Mouse (Mus musculus) stomach, embryonic 14.5 days (tissue): ENCODE data around the gene Tbc1d30. TPM values are rescaled to one million over a fixed set of nuclear protein-coding genes. Genes with fewer than 3 reads are reported as not detected.

ENCODE experiments used
- ATAC-seq: fragments of 200-750 bp; cut with Nextera tagmentation; 2 replicates; pipeline ENCODE4 v1.8.0; 2017; ENCODE audit warnings: low read depth, moderate TSS enrichment; ENCODE audit not compliant: insufficient number of reproducible peaks, insufficient read depth, low FRiP score
- H3K27ac ChIP-seq: fragments of 300-500 bp; sonication (generic); 2 replicates; pipeline ENCODE4 v1.5.1; 2014; ENCODE audit warnings: mild to moderate bottlenecking, low read length, moderate library complexity, mixed read lengths
- H3K27me3 ChIP-seq: fragments of 300-500 bp; sonication (generic); 2 replicates; pipeline ENCODE4 v1.6.1; 2014; ENCODE audit warnings: low read length, control low read depth, mixed read lengths; ENCODE audit not compliant: control insufficient read depth, insufficient read depth
- H3K36me3 ChIP-seq: fragments of 300-500 bp; sonication (generic); 2 replicates; pipeline ENCODE4 v1.6.1; 2014; ENCODE audit warnings: mild to moderate bottlenecking, control low read depth, low read length, moderate library complexity, mixed read lengths; ENCODE audit not compliant: control insufficient read depth, insufficient read depth
- H3K4me1 ChIP-seq: fragments of 300-500 bp; sonication (generic); 2 replicates; pipeline ENCODE4 v1.6.1; 2014; ENCODE audit warnings: low read length, control low read depth, mixed read lengths; ENCODE audit not compliant: control insufficient read depth, insufficient read depth
- H3K4me2 ChIP-seq: fragments of 300-500 bp; sonication (generic); replicated peaks from 2 replicates; pipeline ENCODE4 v1.6.1; 2014; ENCODE audit warnings: low read depth, low read length, control low read depth
- H3K4me3 ChIP-seq: fragments of 300-500 bp; sonication (generic); 2 replicates; pipeline ENCODE4 v1.5.1; 2014; ENCODE audit warnings: low read depth, low read length, control low read depth
- H3K9ac ChIP-seq: fragments of 300-500 bp; sonication (generic); replicated peaks from 2 replicates; pipeline ENCODE4 v1.6.1; 2014; ENCODE audit warnings: low read depth, mild to moderate bottlenecking, control low read depth, low read length, moderate library complexity, mixed read lengths
- H3K9me3 ChIP-seq: fragments of 300-500 bp; sonication (generic); 2 replicates; pipeline ENCODE4 v1.6.1; 2016; ENCODE audit warnings: low read depth, low read length, control low read depth; ENCODE audit not compliant: control insufficient read depth
- WGBS: fragments of 180-500 bp; shearing (Covaris S2); extraction: QIAGEN DNeasy Blood & Tissue Kit; methylation state at CpG from one replicate; pipeline ENCODE4 v1.1.7; 2014; 5-methylcytosine and 5-hydroxymethylcytosine counted together
- polyA plus RNA-seq: library from polyadenylated mRNA; unstranded; fragments of >200 nt; fragmentation: Nextera tagmentation; extraction: Ambion mirVana; gene quantifications from 2 replicates; pipeline ENCODE4 v1.2.1, GENCODE M21; 2014

The Tbc1d30 gene
- polyA plus RNA-seq = 6.1 and 10.5 TPM in 2 replicates

GRCm38 (mm10) chr10:121351066-121351581 is at the start of gene Tbc1d30:
Gene Tbc1d30, minus strand, starts transcription at chr10:121351278.
- Histone ChIP-seq H3K4me1 (peaks cover 7% of the 10 kb centered on the region; the same call in 1 of the 2 replicates), H3K36me3 (no peaks in the 10 kb centered on the region), H3K27me3 (peaks cover 9% of the 10 kb centered on the region), H3K27ac (peak within 1 kb of the TSS; percentile 84), H3K9ac (peak within 1 kb of the TSS; percentile 38; the same call in 1 of the 2 replicates), H3K4me2 (peak within 1 kb of the TSS; percentile 83), H3K9me3 (no peaks in the 10 kb centered on the region), H3K4me3 (peak within 1 kb of the TSS; percentile 59)
- peak; percentile 73 for ATAC-seq
- WGBS = under 1% methylated on average over 61 of the region's 61 CpGs

DNA sequence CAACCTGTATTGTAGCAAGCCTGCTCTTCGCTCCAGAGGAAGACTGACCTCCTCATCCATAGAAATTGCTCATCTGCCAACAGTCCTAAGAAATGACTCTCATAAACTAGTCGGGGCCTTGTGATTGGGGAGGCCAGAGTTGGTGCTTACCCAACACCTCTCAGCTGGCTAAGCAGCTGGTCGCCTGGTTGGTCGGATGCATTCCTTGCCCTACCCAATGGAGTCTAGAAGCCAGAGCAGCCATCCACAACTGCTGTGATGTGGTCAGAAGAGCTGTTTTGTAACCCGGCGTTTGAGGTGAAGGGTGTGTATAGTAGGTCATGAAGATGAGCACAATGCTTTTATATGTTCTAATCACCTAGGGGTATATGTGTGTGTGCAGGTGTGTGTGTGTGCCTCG is 47.5 kb upstream of the Tbc1d30 start:
- H3K9me3 ChIP-seq = no peaks in the 10 kb centered on the region
- no peaks in the 10 kb centered on the region for H3K27me3 ChIP-seq
- H3K4me3 ChIP-seq = no peak overlapping the region
- no peak overlapping the region for H3K27ac ChIP-seq
- H3K36me3 ChIP-seq = peaks cover 19% of the 10 kb centered on the region
- 88% methylated on average over 7 of the region's 7 CpGs for WGBS
- no peak for ATAC-seq
- no peak overlapping the region for H3K9ac ChIP-seq
- H3K4me2 ChIP-seq = no peak overlapping the region
- no peaks in the 10 kb centered on the region; the same call in 1 of the 2 replicates for H3K4me1 ChIP-seq

GRCm38 (mm10) chr10:121395542-121396176 is 44.6 kb upstream of the Tbc1d30 start:
- H3K4me3 ChIP-seq = no peak overlapping the region
- 78% methylated on average over 20 of the region's 20 CpGs for WGBS
- no peak overlapping the region for H3K9ac ChIP-seq
- H3K36me3 ChIP-seq = peaks cover 38% of the 10 kb centered on the region
- no peaks in the 10 kb centered on the region for H3K9me3 ChIP-seq
- no peak overlapping the region for H3K4me2 ChIP-seq
- H3K27me3 ChIP-seq = no peaks in the 10 kb centered on the region
- ATAC-seq = no peak
- H3K27ac ChIP-seq = no peak overlapping the region
- H3K4me1 ChIP-seq = no peaks in the 10 kb centered on the region; the same call in 1 of the 2 replicates

- peaks cover 46% of the 10 kb centered on the region for H3K36me3 ChIP-seq
- no peaks in the 10 kb centered on the region for H3K9me3 ChIP-seq
- H3K4me2 ChIP-seq = no peak overlapping the region
- H3K27ac ChIP-seq = no peak overlapping the region
- H3K9ac ChIP-seq = no peak overlapping the region
- H3K4me1 ChIP-seq = no peaks in the 10 kb centered on the region; the same call in 1 of the 2 replicates
- H3K27me3 ChIP-seq = no peaks in the 10 kb centered on the region
- H3K4me3 ChIP-seq = no peak overlapping the region
- no peak for ATAC-seq
- 71% methylated on average over 18 of the region's 18 CpGs for WGBS
Measured at GRCm38 (mm10) chr10:121394789-121395325, 43.8 kb upstream of the Tbc1d30 start.

DNA sequence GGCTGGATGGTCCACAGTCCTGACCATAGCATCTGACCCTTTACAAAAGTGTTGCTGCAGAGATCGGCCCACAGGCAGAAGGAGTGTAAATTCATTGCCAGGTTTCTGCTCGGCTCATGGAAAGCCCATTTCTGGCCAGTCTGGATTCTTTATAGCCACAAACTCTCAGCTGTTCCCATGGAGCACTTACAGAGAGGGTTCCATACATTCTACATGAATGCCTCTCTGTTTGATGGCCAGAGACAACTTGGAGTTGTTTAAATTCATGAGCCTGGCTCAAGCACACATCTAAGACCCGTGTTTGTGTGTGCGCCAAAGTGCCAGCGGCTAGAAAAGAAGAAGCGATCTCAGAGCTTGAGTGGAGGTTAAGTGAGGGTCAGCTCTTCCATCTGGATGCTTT is 43.2 kb upstream of the Tbc1d30 start:
- Histone ChIP-seq H3K9ac (no peak overlapping the region), H3K36me3 (peaks cover 51% of the 10 kb centered on the region), H3K4me3 (no peak overlapping the region), H3K4me2 (no peak overlapping the region), H3K27ac (no peak overlapping the region), H3K4me1 (no peaks in the 10 kb centered on the region; the same call in 1 of the 2 replicates), H3K9me3 (no peaks in the 10 kb centered on the region), H3K27me3 (no peaks in the 10 kb centered on the region)
- no peak for ATAC-seq
- WGBS = 52% methylated on average over 6 of the region's 6 CpGs

DNA sequence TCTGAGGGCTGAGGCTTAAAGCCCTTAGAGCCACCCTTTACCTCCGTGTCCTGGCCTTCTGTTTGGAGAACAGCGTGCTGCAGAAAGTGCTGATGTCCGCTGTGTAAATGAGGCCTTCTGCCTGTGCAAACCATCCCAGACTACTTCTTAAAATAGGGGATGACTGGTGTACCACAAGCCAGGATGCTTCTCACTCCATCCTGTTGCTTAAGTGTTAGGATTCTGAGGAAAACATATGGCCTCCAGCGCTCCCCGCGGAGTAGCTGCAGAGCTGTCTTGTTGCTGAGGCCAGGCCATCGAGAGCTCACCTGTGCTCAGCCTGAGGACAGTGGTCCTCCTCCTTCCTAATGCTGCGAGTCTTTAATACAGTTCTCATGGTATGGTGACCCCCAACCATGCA is 40.8 kb upstream of the Tbc1d30 start:
- Histone ChIP-seq H3K9me3 (no peaks in the 10 kb centered on the region), H3K4me2 (no peak overlapping the region), H3K4me1 (no peaks in the 10 kb centered on the region; the same call in 1 of the 2 replicates), H3K4me3 (no peak overlapping the region), H3K27ac (no peak overlapping the region), H3K9ac (no peak overlapping the region), H3K27me3 (no peaks in the 10 kb centered on the region), H3K36me3 (peaks cover 66% of the 10 kb centered on the region)
- 93% methylated on average over 8 of the region's 8 CpGs for WGBS
- ATAC-seq = no peak

DNA sequence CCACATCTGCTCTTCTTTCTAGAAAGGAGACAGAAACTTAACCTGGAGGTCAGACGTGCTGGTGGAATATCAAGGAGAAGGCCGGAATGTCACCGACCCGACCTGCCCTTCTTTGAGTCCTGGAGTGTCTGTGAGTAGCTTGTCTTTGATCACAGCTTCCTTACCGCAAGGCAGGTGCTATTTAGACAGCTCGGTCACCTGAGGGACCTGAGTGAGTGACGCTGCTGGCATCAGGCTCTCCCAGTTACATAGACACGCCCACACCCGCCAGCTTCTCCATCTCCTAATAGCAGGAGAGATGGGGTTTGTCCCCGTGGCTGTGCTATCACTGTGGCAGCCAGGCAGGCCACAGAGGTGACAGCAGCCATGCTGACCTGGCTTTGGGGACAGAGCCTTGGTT is 39.5 kb upstream of the Tbc1d30 start:
- ATAC-seq = no peak
- Histone ChIP-seq H3K4me3 (no peak overlapping the region), H3K4me1 (peaks cover 5% of the 10 kb centered on the region; the same call in 1 of the 2 replicates), H3K27me3 (no peaks in the 10 kb centered on the region), H3K27ac (no peak overlapping the region), H3K9ac (no peak overlapping the region), H3K4me2 (no peak overlapping the region), H3K36me3 (peaks cover 58% of the 10 kb centered on the region), H3K9me3 (no peaks in the 10 kb centered on the region)
- WGBS = 72% methylated on average over 10 of the region's 10 CpGs

GRCm38 (mm10) chr10:121386347-121386746 is 35.3 kb upstream of the Tbc1d30 start:
- Histone ChIP-seq H3K4me3 (no peak overlapping the region), H3K4me2 (no peak overlapping the region), H3K36me3 (peaks cover 53% of the 10 kb centered on the region), H3K4me1 (0 out of 2 replicates have a peak, but pooled peaks cover 5% of the 10 kb centered on the region), H3K27me3 (no peaks in the 10 kb centered on the region), H3K27ac (no peak overlapping the region; the same call in 1 of the 2 replicates), H3K9ac (no peak overlapping the region), H3K9me3 (no peaks in the 10 kb centered on the region)
- 59% methylated on average over 9 of the region's 9 CpGs for WGBS
- no peak for ATAC-seq
